Mouse (Mus musculus) embryonic fibroblast, embryonic 13.5 days (primary cell): ENCODE data around the gene Krtap10-10. TPM values are rescaled to one million over a fixed set of nuclear protein-coding genes. Genes with fewer than 3 reads are reported as not detected.

Experiments used
- H3K27ac ChIP-seq: 2 replicates; pipeline ENCODE4 v1.5.1; 2012; ENCODE audit warnings: low read length, control low read depth, inconsistent platforms; ENCODE audit not compliant: insufficient read depth
- H3K4me1 ChIP-seq: 2 replicates; pipeline ENCODE4 v1.6.1; 2011; ENCODE audit warnings: low read length; ENCODE audit not compliant: control insufficient read depth, insufficient read depth
- H3K4me3 ChIP-seq: 2 replicates; pipeline ENCODE4 v1.5.1; 2011; ENCODE audit warnings: mild to moderate bottlenecking, control low read depth, low read length; ENCODE audit not compliant: insufficient read depth
- CTCF ChIP-seq: IDR thresholded peaks from 2 replicates; pipeline ENCODE4 v1.5.1; 2011; ENCODE audit warnings: mild to moderate bottlenecking, control low read depth, low read length, moderate library complexity, borderline replicate concordance; ENCODE audit not compliant: insufficient read depth
- POLR2A ChIP-seq: IDR thresholded peaks from 2 replicates; pipeline ENCODE4 v1.6.1; 2011; ENCODE audit warnings: low read depth, mild to moderate bottlenecking, control low read depth, low read length, moderate library complexity
- polyA plus RNA-seq: library from polyadenylated mRNA; stranded (reverse); fragments of >200 nt; gene quantifications from 2 replicates; pipeline ENCODE4 v1.2.4, GENCODE M21; 2011; ENCODE audit warnings: low read depth; ENCODE audit not compliant: missing spikeins, insufficient read length

Krtap10-10 gene
- polyA plus RNA-seq, 1 experiment = not detected

DNA sequence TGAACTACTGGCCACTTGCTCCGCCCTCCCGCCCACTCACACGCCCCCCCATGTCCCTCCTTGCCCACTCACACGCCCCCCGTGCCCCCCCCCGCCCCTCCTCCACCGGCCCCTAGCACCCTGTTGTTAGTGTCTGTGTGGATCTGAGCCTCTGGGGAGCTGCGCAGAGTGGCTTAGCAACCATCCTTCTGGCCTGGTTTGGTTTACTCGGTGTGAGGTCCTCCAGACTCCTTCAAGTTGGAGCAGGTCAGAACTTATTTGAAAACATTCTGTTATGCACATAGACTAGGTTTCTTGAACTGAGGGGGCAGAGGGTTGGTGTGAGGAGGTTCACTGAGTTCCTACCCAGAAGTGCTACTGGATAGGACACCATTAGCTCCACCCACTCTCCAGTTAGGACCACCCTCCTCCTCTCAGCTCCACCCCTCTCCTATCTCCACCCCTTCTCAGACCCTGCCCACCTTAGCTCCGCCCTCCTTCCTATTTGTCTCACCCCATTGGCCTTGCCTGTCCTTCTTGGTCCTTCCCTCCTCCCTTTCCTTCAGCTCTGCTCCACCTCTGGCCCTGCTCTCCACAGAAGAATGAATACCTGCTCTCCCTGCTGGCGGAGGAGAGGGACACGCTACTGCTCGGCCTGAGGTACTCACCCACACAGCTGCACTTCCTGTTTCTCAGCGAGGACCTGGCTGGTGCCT is 28.5 kb downstream of the Krtap10-10 start:
- Histone ChIP-seq H3K4me3 (no peak overlapping the region), H3K27ac (no peak overlapping the region), H3K4me1 (no peaks in the 10 kb centered on the region)
- TF ChIP-seq POLR2A (no peak), CTCF (no peak)

DNA sequence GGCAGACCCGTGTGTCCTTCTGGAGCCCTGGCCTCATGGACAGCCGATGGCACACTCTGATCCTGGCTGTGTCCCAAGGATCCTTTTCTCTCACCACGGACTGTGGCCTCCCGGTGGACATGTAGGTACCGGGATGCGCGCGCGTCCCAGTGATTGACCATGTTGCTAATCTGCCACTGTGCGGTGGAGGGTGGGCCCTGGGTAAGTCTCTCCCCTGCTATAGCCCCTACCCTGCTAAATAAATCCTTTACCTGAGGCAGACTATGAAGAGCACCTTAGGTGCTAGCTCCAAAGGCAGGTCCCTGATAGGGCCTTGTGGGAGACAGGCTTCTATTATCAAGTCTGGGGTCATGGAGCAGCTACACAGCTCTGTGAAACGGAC is 29.0 kb downstream of the Krtap10-10 start:
- TF ChIP-seq CTCF (no peak), POLR2A (no peak)
- H3K4me3 ChIP-seq = no peak overlapping the region
- no peaks in the 10 kb centered on the region for H3K4me1 ChIP-seq
- H3K27ac ChIP-seq = no peak overlapping the region

DNA sequence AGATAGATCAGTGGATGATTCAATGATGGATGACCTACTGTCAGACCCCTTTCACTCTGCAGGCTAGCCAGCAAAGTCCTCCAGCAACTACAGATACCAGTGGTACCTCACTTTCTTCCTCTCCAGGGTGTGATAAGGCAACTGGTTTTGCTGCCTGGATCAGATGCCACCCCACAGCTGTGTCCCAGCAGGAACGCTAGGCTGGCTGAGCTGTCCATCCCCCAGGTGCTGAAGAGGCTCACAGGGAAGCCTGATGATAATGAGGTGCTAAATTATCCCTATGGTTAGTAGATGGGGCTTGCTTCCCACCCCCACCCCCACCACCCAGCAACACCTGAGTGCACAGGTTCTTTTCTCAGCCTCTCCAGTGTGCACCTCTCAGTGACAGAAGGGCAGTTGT is 31.8 kb downstream of the Krtap10-10 start:
- no peak for TF ChIP-seq CTCF
- no peak for TF ChIP-seq POLR2A
- no peak overlapping the region for H3K4me3 ChIP-seq

DNA sequence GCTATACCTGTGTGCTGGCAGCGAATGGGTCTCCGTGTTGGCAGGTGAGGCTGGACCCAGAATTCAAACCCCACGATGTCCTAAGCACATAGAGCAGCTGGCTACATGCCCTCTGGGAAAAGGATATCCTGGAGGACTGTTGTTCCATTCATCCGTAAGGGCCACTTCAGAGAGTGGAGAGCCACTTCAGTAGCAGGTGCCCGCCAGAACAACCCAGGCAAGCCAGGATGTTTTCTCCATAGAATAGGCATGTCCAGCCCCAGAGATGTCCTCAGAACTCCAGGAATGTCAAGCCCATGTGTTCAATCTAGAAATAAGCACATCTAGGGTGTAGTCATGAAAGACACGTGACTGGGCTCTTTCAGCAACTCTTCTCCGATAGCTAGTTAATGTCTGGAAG is 33.9 kb downstream of the Krtap10-10 start:
- TF ChIP-seq POLR2A = no peak
- TF ChIP-seq CTCF = no peak
- no peak overlapping the region for H3K27ac ChIP-seq
- no peak overlapping the region for H3K4me3 ChIP-seq
- no peaks in the 10 kb centered on the region for H3K4me1 ChIP-seq

More for the DNA sequence above, 31.8 kb downstream of the Krtap10-10 start:
- H3K4me1 ChIP-seq = no peaks in the 10 kb centered on the region
- no peak overlapping the region for H3K27ac ChIP-seq

DNA sequence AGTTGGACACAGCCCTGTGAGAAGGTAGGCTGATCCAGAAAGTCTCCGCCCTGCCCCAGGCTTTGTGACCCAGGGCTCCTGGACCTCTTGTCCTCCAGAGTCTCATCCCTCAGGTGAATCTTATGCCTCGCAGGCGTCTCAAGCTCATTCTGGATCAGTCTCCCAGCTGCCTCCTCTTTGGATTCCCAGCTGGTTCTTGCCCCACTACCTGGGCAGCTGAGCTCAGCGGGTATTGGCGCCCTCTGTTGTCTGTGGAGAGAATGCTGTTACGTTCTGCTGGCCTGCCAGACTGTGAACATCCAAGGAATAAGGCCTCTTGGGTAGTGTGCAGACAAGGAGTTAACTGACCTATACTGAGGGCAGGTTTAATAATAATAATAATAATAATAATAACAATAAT is 43.2 kb downstream of the Krtap10-10 start:
- no peak overlapping the region for H3K27ac ChIP-seq
- H3K4me1 ChIP-seq = no peaks in the 10 kb centered on the region
- TF ChIP-seq POLR2A = no peak
- TF ChIP-seq CTCF = peak; percentile 33; the same call in 1 of the 2 replicates
- H3K4me3 ChIP-seq = no peak overlapping the region

DNA sequence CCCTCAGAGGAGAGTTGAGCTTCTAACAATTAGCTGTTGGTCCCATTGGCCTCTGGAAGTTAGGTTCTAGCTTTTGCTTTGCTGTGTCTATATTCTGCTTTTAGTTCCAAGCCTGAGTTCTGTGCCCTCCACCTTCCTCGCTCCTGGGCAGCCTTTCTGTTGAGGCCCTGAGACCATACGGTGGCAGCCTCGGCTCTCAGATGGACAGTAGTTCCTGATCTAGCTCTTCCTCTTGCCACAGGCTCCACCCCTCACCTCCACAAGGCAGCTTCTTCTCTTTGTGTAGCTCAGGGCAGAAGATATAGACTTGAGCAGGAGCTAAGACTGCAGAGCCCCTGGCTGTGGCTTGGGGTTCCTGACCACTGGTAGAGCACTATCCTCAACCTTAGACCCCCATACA is 44.6 kb downstream of the Krtap10-10 start:
- no peak for TF ChIP-seq POLR2A
- no peak for TF ChIP-seq CTCF
- Histone ChIP-seq H3K27ac (no peak overlapping the region), H3K4me1 (no peaks in the 10 kb centered on the region), H3K4me3 (no peak overlapping the region)

DNA sequence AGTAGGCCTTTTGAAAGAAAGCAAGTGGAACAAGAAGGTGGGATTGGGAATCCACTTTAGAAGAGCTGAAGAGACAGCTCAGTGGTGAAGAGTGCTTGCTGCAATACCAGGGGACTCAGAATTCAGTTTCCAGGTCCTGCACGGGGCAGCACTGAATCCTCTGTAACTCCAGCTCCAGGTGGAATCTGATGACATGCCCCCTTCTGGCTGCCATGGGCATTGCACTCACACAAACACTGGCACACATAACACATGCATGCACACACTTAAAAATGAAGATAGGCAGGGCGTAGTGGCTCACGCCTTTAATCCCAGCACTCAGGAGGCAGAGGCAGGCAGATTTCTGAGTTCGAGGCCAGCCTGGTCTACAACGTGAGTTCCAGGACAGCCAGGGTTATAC is 46.8 kb downstream of the Krtap10-10 start:
- Histone ChIP-seq H3K4me3 (no peak overlapping the region), H3K4me1 (no peaks in the 10 kb centered on the region), H3K27ac (no peak overlapping the region)
- TF ChIP-seq POLR2A (no peak), CTCF (no peak)

DNA sequence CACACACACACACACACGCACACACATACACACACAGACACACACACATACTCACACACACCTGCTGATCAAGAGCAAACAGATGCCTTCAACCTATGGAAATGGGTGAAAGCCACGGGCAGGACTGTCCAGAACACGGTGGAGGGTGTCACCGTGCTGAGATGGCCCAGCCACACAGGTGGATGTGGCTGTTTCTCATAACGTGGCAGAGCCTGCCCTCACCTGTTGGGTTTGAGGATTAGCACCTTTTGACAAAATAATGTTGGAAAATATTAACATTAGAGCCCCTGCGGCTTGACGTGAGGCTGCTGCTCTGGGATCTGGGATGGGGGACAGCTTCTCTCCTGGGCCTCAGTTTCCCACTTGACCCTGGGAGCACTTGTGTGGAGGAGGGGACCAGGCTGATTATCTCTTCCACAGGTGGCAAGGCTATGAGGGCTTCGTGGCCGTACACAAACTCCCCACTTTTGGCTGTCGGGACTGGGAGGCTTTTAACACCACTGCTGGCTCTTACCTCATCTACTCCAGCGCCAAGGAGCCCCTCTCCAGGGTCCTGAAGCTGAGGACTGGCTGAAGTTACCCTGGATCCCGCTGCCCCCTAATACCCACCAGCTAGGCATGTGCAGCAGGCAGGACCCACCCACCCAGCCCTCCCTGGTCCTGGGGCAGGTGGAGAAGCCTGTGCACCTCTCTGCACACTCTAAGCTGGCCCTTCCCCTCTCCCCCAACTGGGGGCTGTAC is 50.4 kb downstream of the Krtap10-10 start:
- no peaks in the 10 kb centered on the region for H3K4me1 ChIP-seq
- no peak for TF ChIP-seq CTCF
- H3K27ac ChIP-seq = no peak overlapping the region
- no peak overlapping the region for H3K4me3 ChIP-seq

Other genes starting within 250 kb of the Krtap10-10 start
- gene Sumo3, start 229.8 kb upstream of the Krtap10-10 start, polyA plus RNA-seq = 130 and 167 TPM in 2 replicates
- 31.7 and 53.4 TPM in 2 replicates for gene Gm49325, start 229.8 kb upstream of the Krtap10-10 start, polyA plus RNA-seq
- 62.1 and 63.8 TPM in 2 replicates for gene Ube2g2, start 213.7 kb upstream of the Krtap10-10 start, polyA plus RNA-seq
- gene Tspear, start 149.4 kb upstream of the Krtap10-10 start, polyA plus RNA-seq = not detected in 2 replicates
- not detected in 2 replicates for gene Gm19402, start 145.2 kb upstream of the Krtap10-10 start, polyA plus RNA-seq
- gene Gm9508, start 138.7 kb upstream of the Krtap10-10 start, polyA plus RNA-seq = not detected in 2 replicates
- gene Gm10272, start 129.3 kb upstream of the Krtap10-10 start, polyA plus RNA-seq = not detected in 2 replicates
- gene Gm10024, start 124.5 kb upstream of the Krtap10-10 start, polyA plus RNA-seq = not detected in 2 replicates
- gene Gm10142, start 120.1 kb upstream of the Krtap10-10 start, polyA plus RNA-seq = not detected in 2 replicates
- not detected in 2 replicates for gene Krtap12-1, start 115.3 kb upstream of the Krtap10-10 start, polyA plus RNA-seq
- gene Gm10100, start 109.5 kb upstream of the Krtap10-10 start, polyA plus RNA-seq = not detected in 2 replicates
- gene Gm18596, start 93.3 kb upstream of the Krtap10-10 start, polyA plus RNA-seq = not detected in 2 replicates
- not detected in 2 replicates for gene Gm9736, start 84.6 kb upstream of the Krtap10-10 start, polyA plus RNA-seq
- gene Gm3233, start 76.3 kb upstream of the Krtap10-10 start, polyA plus RNA-seq = not detected in 2 replicates
- not detected in 2 replicates for gene Gm3238, start 64.6 kb upstream of the Krtap10-10 start, polyA plus RNA-seq
- gene Gm7138, start 59.0 kb upstream of the Krtap10-10 start, polyA plus RNA-seq = not detected in 2 replicates
- not detected in 2 replicates for gene Gm3250, start 53.4 kb upstream of the Krtap10-10 start, polyA plus RNA-seq
- not detected in 2 replicates for gene Gm7137, start 47.7 kb upstream of the Krtap10-10 start, polyA plus RNA-seq
- gene Gm9639, start 40.9 kb upstream of the Krtap10-10 start, polyA plus RNA-seq = not detected in 2 replicates
- gene Gm19668, start 36.8 kb upstream of the Krtap10-10 start, polyA plus RNA-seq = not detected in 2 replicates
- not detected in 2 replicates for gene Gm9507, start 24.1 kb upstream of the Krtap10-10 start, polyA plus RNA-seq
- not detected in 2 replicates for gene Gm2696, start 21.3 kb upstream of the Krtap10-10 start, polyA plus RNA-seq
- not detected in 2 replicates for gene Krtap10-4, start 8.9 kb upstream of the Krtap10-10 start, polyA plus RNA-seq
- not detected in 2 replicates for gene Gm36176, start 10.9 kb downstream of the Krtap10-10 start, polyA plus RNA-seq
- not detected in 2 replicates for gene Gm10318, start 16.9 kb downstream of the Krtap10-10 start, polyA plus RNA-seq
- not detected in 2 replicates for gene Gm3285, start 26.0 kb downstream of the Krtap10-10 start, polyA plus RNA-seq
- gene Lrrc3, start 66.6 kb downstream of the Krtap10-10 start, polyA plus RNA-seq = 1.8 and 1.9 TPM in 2 replicates
- not detected in 2 replicates for gene Trpm2, start 134.6 kb downstream of the Krtap10-10 start, polyA plus RNA-seq
- gene 1810043G02Rik, start 142.6 kb downstream of the Krtap10-10 start, polyA plus RNA-seq = 10.5 and 11.9 TPM in 2 replicates
- gene Pfkl, start 174.1 kb downstream of the Krtap10-10 start, polyA plus RNA-seq = 46.8 and 59.8 TPM in 2 replicates
- gene Dnmt3l, start 206.0 kb downstream of the Krtap10-10 start, polyA plus RNA-seq = 0.45 and 1.6 TPM in 2 replicates
- gene Aire, start 207.7 kb downstream of the Krtap10-10 start, polyA plus RNA-seq = not detected in 2 replicates
- gene Icosl, start 233.4 kb downstream of the Krtap10-10 start, polyA plus RNA-seq = 0.98 TPM in 1 of 2 replicates, not detected in the other